Mouse (Mus musculus): Measurements from ENCODE around the gene Yjefn3.

DNA sequence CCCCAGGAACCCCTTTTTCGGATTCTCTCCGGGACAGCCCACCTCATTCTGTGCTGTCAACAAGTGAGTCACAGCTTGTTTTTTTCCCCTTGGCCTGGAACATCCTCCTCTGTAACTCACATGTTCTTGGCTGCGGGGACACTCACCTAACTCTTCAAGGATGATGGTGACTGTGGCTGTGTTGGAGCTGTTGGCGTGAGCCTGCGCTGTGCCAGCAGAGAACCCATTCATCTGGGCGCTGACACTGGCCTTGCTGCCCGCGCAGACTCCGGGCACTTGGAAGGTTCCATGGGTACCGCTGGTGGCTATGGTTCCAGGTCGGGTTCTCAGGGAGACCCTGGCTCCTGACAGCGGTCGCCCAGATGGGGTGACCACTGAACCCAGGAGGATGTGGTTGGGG is 18.4 kb downstream of the Yjefn3 start:
- TF ChIP-seq CTCF (IDR thresholded peaks at IDR 0.05): no peak
- no peak for TF ChIP-seq EP300 (IDR thresholded peaks at IDR 0.05; ENCODE audit: insufficient read depth, low read depth, low read length)
